Mouse (Mus musculus) liver, adult 2 months (tissue): ENCODE results near the gene Gm826.

Experiments
- CTCF ChIP-seq: fragments of 200-500 bp; IDR thresholded peaks from 2 replicates; pipeline ENCODE4 v1.5.1; 2011; ENCODE audit warnings: low read depth, low read length, control low read depth
- POLR2A ChIP-seq: fragments of 200-500 bp; IDR thresholded peaks from 2 replicates; pipeline ENCODE4 v1.6.1; 2011; ENCODE audit warnings: low read length, control low read depth; ENCODE audit not compliant: insufficient read depth; ENCODE audit errors: extremely low read depth

- TF ChIP-seq POLR2A: no peak
- no peak for TF ChIP-seq CTCF
Measured at GRCm38 (mm10) chr2:160376236-160376635, 42.3 kb upstream of the Gm826 start.
